30 mouse cellular contexts compared by ENCODE assay signal in the genomic region with DNA sequence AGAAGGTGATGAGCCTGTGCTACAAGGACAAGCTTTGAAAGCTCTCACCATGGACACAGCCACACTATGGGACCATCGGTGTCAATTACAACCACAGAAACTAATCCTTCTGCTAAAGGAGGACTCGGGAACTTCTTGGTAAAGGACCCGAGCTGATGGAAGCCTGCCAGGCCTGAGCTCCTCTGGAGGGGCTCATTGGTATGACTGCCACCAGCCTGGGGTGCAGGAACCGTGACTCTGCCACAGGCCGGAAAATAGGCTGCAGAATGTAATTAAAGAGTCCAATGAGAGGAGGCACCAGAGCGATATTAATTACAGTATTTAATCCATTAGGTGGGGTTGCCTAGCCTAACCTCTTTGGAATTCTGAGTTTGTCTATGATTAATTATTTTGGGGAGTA. TPM values are rescaled to one million over a fixed set of nuclear protein-coding genes. Genes with fewer than 3 reads are reported as not detected.
DNase-seq lines count a peak whose midpoint lies in the region; ATAC-seq and TF ChIP-seq lines count a peak whose summit lies in the region.
"Had no signal": no experiment of that assay in that cellular context is flagged by ENCODE, and none has a peak within 500 bp of the region (broad histone marks: within the 10 kb centered on the region; RNA-seq: fewer than 3 reads in every experiment).

No protein-coding gene starts in this region.

- H3K4me2 ChIP-seq in forebrain, embryonic 15.5 days (replicated peaks): no peak overlapping the region
- H3K4me2 ChIP-seq in forebrain, postnatal 0 days (ENCODE audit: low read depth): no peak overlapping the region
- no peak overlapping the region for H3K4me2 ChIP-seq in kidney, embryonic 14.5 days (replicated peaks; ENCODE audit: low read depth, low read length)
- H3K4me2 ChIP-seq: embryonic facial prominence, embryonic 13.5 days; heart, embryonic 15.5 days; limb, embryonic 15.5 days; lung, embryonic 14.5 days; midbrain, embryonic 15.5 days had no signal

- TF ChIP-seq CTCF in forebrain, postnatal 0 days (IDR thresholded peaks at IDR 0.05; ENCODE audit: low read depth): no peak
- no peak for TF ChIP-seq CTCF in brain, embryonic 14.5 days (IDR thresholded peaks at IDR 0.05; ENCODE audit: borderline replicate concordance, extremely low read depth, insufficient read depth, insufficient read length)

- H3K9ac ChIP-seq in forebrain, embryonic 15.5 days (replicated peaks): no peak overlapping the region
- no peak overlapping the region for H3K9ac ChIP-seq in forebrain, postnatal 0 days
- no peak overlapping the region for H3K9ac ChIP-seq in kidney, embryonic 14.5 days (ENCODE audit: low read depth, low read length)
- H3K9ac ChIP-seq: embryonic facial prominence, embryonic 13.5 days; heart, embryonic 15.5 days; limb, embryonic 15.5 days; liver, embryonic 14.5 days; lung, embryonic 14.5 days; midbrain, embryonic 15.5 days had no signal

- ATAC-seq in forebrain, embryonic 15.5 days (replicated peaks): 0 out of 2 replicates have a peak, but pooled peaks have one; percentile 29
- ATAC-seq in forebrain, postnatal 0 days: no peak
- ATAC-seq in kidney, embryonic 14.5 days (ENCODE audit: low FRiP score, low TSS enrichment): 0 out of 2 replicates have a peak, but pooled peaks have one; percentile 49
- ATAC-seq: midbrain, embryonic 15.5 days; Patski had no signal

- H3K4me1 ChIP-seq in forebrain, embryonic 15.5 days: no peaks in the 10 kb centered on the region
- H3K4me1 ChIP-seq in forebrain, postnatal 0 days (ENCODE audit: insufficient read depth): no peaks in the 10 kb centered on the region
- H3K4me1 ChIP-seq in kidney, embryonic 14.5 days (ENCODE audit: control insufficient read depth, insufficient read depth, low read length): peaks cover 2% of the 10 kb centered on the region; the same call in 1 of the 2 replicates
- H3K4me1 ChIP-seq: embryonic facial prominence, embryonic 13.5 days; heart, embryonic 15.5 days; limb, embryonic 15.5 days; midbrain, embryonic 15.5 days had no signal

- no peak for DNase-seq in forebrain, postnatal 0 days
- DNase-seq in kidney, adult 11 months: no peak
- DNase-seq in left cerebral cortex, postnatal 4 days: peak; percentile 47
- no peak for DNase-seq in left cerebral cortex, adult 11 months (ENCODE audit: low spot score)
- peak; percentile 74 for DNase-seq in brain, embryonic 14.5 days (ENCODE audit: low read depth)
- DNase-seq: adrenal gland, postnatal 36 days; B cell, adult 2 months; cerebellum, adult 11-12 months; cerebellum, postnatal 36 days; embryo, embryonic 11 days; gastrocnemius, adult 2 months; heart, postnatal 36 days; layer of hippocampus, adult 9-11 months; lung, embryonic 14.5 days; right cerebral cortex, adult 18-20 months; spleen, adult 18-20 months had no signal

- no peaks in the 10 kb centered on the region for H3K9me3 ChIP-seq in forebrain, embryonic 15.5 days
- H3K9me3 ChIP-seq in forebrain, postnatal 0 days (ENCODE audit: low read length): no peaks in the 10 kb centered on the region
- H3K9me3 ChIP-seq in kidney, embryonic 14.5 days (ENCODE audit: control insufficient read depth, low read length): no peaks in the 10 kb centered on the region
- H3K9me3 ChIP-seq: embryonic facial prominence, embryonic 13.5 days; heart, embryonic 15.5 days; limb, embryonic 15.5 days; midbrain, embryonic 15.5 days had no signal

- intact Hi-C loops in left cerebral cortex, postnatal 4 days (cut with DNase I): no loop called here

- no peak overlapping the region for H3K27ac ChIP-seq in forebrain, embryonic 15.5 days (replicated peaks)
- no peak overlapping the region for H3K27ac ChIP-seq in forebrain, postnatal 0 days (ENCODE audit: low read depth, low read length)
- H3K27ac ChIP-seq in kidney, embryonic 14.5 days (ENCODE audit: low read depth, low read length): no peak overlapping the region
- H3K27ac ChIP-seq: embryonic facial prominence, embryonic 13.5 days; gastrocnemius, adult 2 months; heart, embryonic 15.5 days; left cerebral cortex, adult 2 months; limb, embryonic 15.5 days; liver, embryonic 14.5 days; midbrain, embryonic 15.5 days had no signal

- no peaks in the 10 kb centered on the region for H3K27me3 ChIP-seq in forebrain, embryonic 15.5 days
- H3K27me3 ChIP-seq in forebrain, postnatal 0 days (ENCODE audit: insufficient read depth, low read length): no peaks in the 10 kb centered on the region
- H3K27me3 ChIP-seq in kidney, embryonic 14.5 days (ENCODE audit: control insufficient read depth, insufficient read depth, low read length): no peaks in the 10 kb centered on the region
- H3K27me3 ChIP-seq: CH12.LX; embryonic facial prominence, embryonic 13.5 days; heart, embryonic 15.5 days; Patski had no signal

- WGBS in forebrain, embryonic 15.5 days: 25% methylated on average over 6 of the region's 6 CpGs
- WGBS in forebrain, postnatal 0 days: 28% methylated on average over 6 of the region's 6 CpGs
- WGBS in kidney, embryonic 14.5 days: 53% methylated on average over 6 of the region's 6 CpGs

- no peak overlapping the region for H3K4me3 ChIP-seq in forebrain, embryonic 15.5 days
- no peak overlapping the region for H3K4me3 ChIP-seq in forebrain, postnatal 0 days (ENCODE audit: low read depth, low read length)
- no peak overlapping the region for H3K4me3 ChIP-seq in kidney, embryonic 14.5 days (ENCODE audit: low read length)
- H3K4me3 ChIP-seq: embryonic facial prominence, embryonic 13.5 days; erythroblast, embryonic 14.5 days; gastrocnemius, adult 2 months; heart, embryonic 15.5 days; left cerebral cortex, adult 2 months; limb, embryonic 15.5 days; midbrain, embryonic 15.5 days; myocyte had no signal

- H3K36me3 ChIP-seq in forebrain, embryonic 15.5 days: no peaks in the 10 kb centered on the region
- no peaks in the 10 kb centered on the region for H3K36me3 ChIP-seq in forebrain, postnatal 0 days (ENCODE audit: insufficient read depth)
- H3K36me3 ChIP-seq in kidney, embryonic 14.5 days (ENCODE audit: control insufficient read depth, insufficient read depth, low read length): no peaks in the 10 kb centered on the region
- H3K36me3 ChIP-seq: embryonic facial prominence, embryonic 13.5 days; G1E; heart, embryonic 15.5 days; limb, embryonic 15.5 days; midbrain, embryonic 15.5 days had no signal

- TF ChIP-seq POLR2A in brain, embryonic 14.5 days (IDR thresholded peaks at IDR 0.05; ENCODE audit: borderline replicate concordance, extremely low read depth, insufficient read depth, insufficient read length, poor library complexity, severe bottlenecking): no peak

RNA-seq across cellular contexts. Expression of gene Tcerg1l, which starts 52.1 kb away (rescaled TPM):
- polyA plus RNA-seq in forebrain, embryonic 15.5 days (2015; fragmentation: Nextera tagmentation; extraction: Ambion mirVana): 8.7 and 9.8 TPM in 2 replicates
- 18.7 and 21.6 TPM in 2 replicates for total RNA-seq in forebrain, postnatal 0 days (2014; rRNA removed)
- 17.5 and 22.1 TPM in 2 replicates for polyA plus RNA-seq in forebrain, postnatal 0 days (2015; fragmentation: Nextera tagmentation; extraction: Ambion mirVana)
- 0.91 and 1.5 TPM in 2 replicates for polyA plus RNA-seq in kidney, embryonic 14.5 days (2014; fragmentation: Nextera tagmentation; extraction: Ambion mirVana)
- total RNA-seq in left cerebral cortex, postnatal 4 days (2021): 10 to 100 TPM; 24.0 to 25.4 TPM
- 13.1 and 23.8 TPM in 2 replicates for polyA plus RNA-seq in brain, embryonic 14.5 days (2012; rRNA removed)
- total RNA-seq: gastrocnemius, adult 2 months; heart, postnatal 36 days; megakaryocyte, adult 5-6 weeks had no signal
- polyA plus RNA-seq: erythroblast, embryonic 14.5 days; G1E; myocyte had no signal

Comparison
In these comparisons a context has a peak if more than half of its experiments do, and no peak if none do; other contexts are left out.
1. DNase-seq: peak in left cerebral cortex, postnatal 4 days (single experiment) and brain, embryonic 14.5 days (single experiment); none in forebrain, postnatal 0 days (single experiment), kidney, adult 11 months (single experiment) and left cerebral cortex, adult 11 months (single experiment).